Mouse (Mus musculus) urinary bladder, postnatal 0 days (tissue): ENCODE data around the gene Hist1h4f. TPM values are rescaled to one million over a fixed set of nuclear protein-coding genes. Genes with fewer than 3 reads are reported as not detected.

Source experiments
- microRNA-seq: library from miRNA; unstranded; fragments of <30 nt; microRNA quantifications from one replicate; pipeline ENCODE4, GENCODE M21; 2016
- polyA plus RNA-seq: library from polyadenylated mRNA; unstranded; fragments of >200 nt; fragmentation: Nextera tagmentation; extraction: Ambion mirVana; gene quantifications from 2 replicates; pipeline ENCODE4 v1.2.1, GENCODE M21; 2015

Gene Hist1h4f
- polyA plus RNA-seq, 1 experiment from 2014 or later = not detected

Small RNA genes within 50 kb of the gene (microRNA-seq; reads per million reads assigned to microRNA genes)
- gene Gm44297 (not detected), gene Gm44359 (not detected), gene Gm44394 (not detected), gene n-TStga1 (not detected)

Other genes starting within 250 kb of the Hist1h4f start
- gene Zfp322a, start 182.4 kb downstream of the Hist1h4f start, polyA plus RNA-seq = 19.6 and 25.9 TPM in 2 replicates
- 7.0 and 8.6 TPM in 2 replicates for gene Abt1, start 127.8 kb downstream of the Hist1h4f start, polyA plus RNA-seq
- not detected in 2 replicates for gene Btn1a1, start 85.7 kb downstream of the Hist1h4f start, polyA plus RNA-seq
- gene Btn2a2, start 62.8 kb downstream of the Hist1h4f start, polyA plus RNA-seq = not detected in 2 replicates
- gene Hist1h4h, start 20.6 kb downstream of the Hist1h4f start, polyA plus RNA-seq = 24.9 and 35.3 TPM in 2 replicates
- 1.5 and 3.4 TPM in 2 replicates for gene Hist1h2af, start 17.7 kb downstream of the Hist1h4f start, polyA plus RNA-seq
- 1.7 and 2.1 TPM in 2 replicates for gene Hist1h3g, start 16.2 kb downstream of the Hist1h4f start, polyA plus RNA-seq
- gene Hist1h2bh, start 8.3 kb downstream of the Hist1h4f start, polyA plus RNA-seq = 0.54 and 0.58 TPM in 2 replicates
- gene Hist1h3f, start 7.6 kb downstream of the Hist1h4f start, polyA plus RNA-seq = 0.28 and 0.43 TPM in 2 replicates
- gene Hist1h1d, start 1.6 kb upstream of the Hist1h4f start, polyA plus RNA-seq = 0.58 and 0.60 TPM in 2 replicates
- 1.8 and 2.0 TPM in 2 replicates for gene Hist1h3e, start 10.7 kb upstream of the Hist1h4f start, polyA plus RNA-seq
- gene Hist1h2ae, start 19.6 kb upstream of the Hist1h4f start, polyA plus RNA-seq = 14.0 and 18.1 TPM in 2 replicates
- gene Hist1h2bg, start 19.7 kb upstream of the Hist1h4f start, polyA plus RNA-seq = 10.7 and 21.8 TPM in 2 replicates
- gene Hist1h2bf, start 22.5 kb upstream of the Hist1h4f start, polyA plus RNA-seq = 1.5 and 2.6 TPM in 2 replicates
- gene Hist1h2ad, start 22.7 kb upstream of the Hist1h4f start, polyA plus RNA-seq = 1.7 and 1.9 TPM in 2 replicates
- gene Hist1h3d, start 24.1 kb upstream of the Hist1h4f start, polyA plus RNA-seq = 2.9 and 3.4 TPM in 2 replicates
- gene Hist1h4d, start 29.9 kb upstream of the Hist1h4f start, polyA plus RNA-seq = 24.3 and 29.2 TPM in 2 replicates
- gene Hist1h2be, start 69.5 kb upstream of the Hist1h4f start, polyA plus RNA-seq = 1.1 and 1.4 TPM in 2 replicates
- 5.4 and 5.8 TPM in 2 replicates for gene Hist1h1e, start 70.9 kb upstream of the Hist1h4f start, polyA plus RNA-seq
- 1.00 and 1.2 TPM in 2 replicates for gene Hist1h2ac, start 132.3 kb upstream of the Hist1h4f start, polyA plus RNA-seq
- 161 and 192 TPM in 2 replicates for gene Hist1h2bc, start 132.6 kb upstream of the Hist1h4f start, polyA plus RNA-seq
- gene Hist1h1t, start 144.2 kb upstream of the Hist1h4f start, polyA plus RNA-seq = not detected in 2 replicates
- 1.8 TPM in 2 replicates for gene Hist1h4c, start 146.8 kb upstream of the Hist1h4f start, polyA plus RNA-seq
- gene Hfe, start 159.2 kb upstream of the Hist1h4f start, polyA plus RNA-seq = 8.0 and 9.7 TPM in 2 replicates
- 125 and 175 TPM in 2 replicates for gene Hist1h1c, start 187.2 kb upstream of the Hist1h4f start, polyA plus RNA-seq
- gene Hist1h3c, start 194.0 kb upstream of the Hist1h4f start, polyA plus RNA-seq = 0.41 and 0.98 TPM in 2 replicates
- gene Hist1h2bb, start 195.1 kb upstream of the Hist1h4f start, polyA plus RNA-seq = 0.82 and 1.2 TPM in 2 replicates
- gene Hist1h2ab, start 199.5 kb upstream of the Hist1h4f start, polyA plus RNA-seq = 3.7 and 8.0 TPM in 2 replicates
- gene Hist1h3b, start 200.6 kb upstream of the Hist1h4f start, polyA plus RNA-seq = 2.0 and 2.8 TPM in 2 replicates
- gene Hist1h4b, start 205.4 kb upstream of the Hist1h4f start, polyA plus RNA-seq = 1.3 TPM in 1 of 2 replicates, not detected in the other
- 0.33 TPM in 1 of 2 replicates, not detected in the other for gene Hist1h4a, start 209.6 kb upstream of the Hist1h4f start, polyA plus RNA-seq
- 1.9 and 2.7 TPM in 2 replicates for gene Hist1h3a, start 210.7 kb upstream of the Hist1h4f start, polyA plus RNA-seq
- 0.59 and 0.82 TPM in 2 replicates for gene Hist1h1a, start 212.0 kb upstream of the Hist1h4f start, polyA plus RNA-seq
- 0.19 and 0.30 TPM in 2 replicates for gene Trim38, start 218.3 kb upstream of the Hist1h4f start, polyA plus RNA-seq